Mouse (Mus musculus) lung, embryonic 14.5 days (tissue): ENCODE measurements at regions not wholly inside any gene's neighbourhood (a gene's known extent, or its start where the extent isn't known, plus 50 kb on each side); places are given as distances from the start of the nearest gene placed in this dataset.

Source experiments
- ATAC-seq: fragments of 200-750 bp; cut with Nextera tagmentation; 2 replicates; pipeline ENCODE4 v1.8.0; 2017; ENCODE audit warnings: mild to moderate bottlenecking, moderate TSS enrichment, moderate library complexity; ENCODE audit not compliant: insufficient read depth
- DNase-seq: peaks from one replicate; pipeline ENCODE4 v3.0.0-alpha.2; 2015
- H3K27ac ChIP-seq: fragments of 300-500 bp; sonication (generic); 2 replicates; pipeline ENCODE4 v1.5.1; 2014; ENCODE audit warnings: low read depth, mild to moderate bottlenecking, moderate library complexity
- H3K27me3 ChIP-seq: fragments of 300-500 bp; sonication (generic); 2 replicates; pipeline ENCODE4 v1.6.1; 2014; ENCODE audit warnings: low read length, control low read depth; ENCODE audit not compliant: insufficient read depth
- H3K36me3 ChIP-seq: fragments of 300-500 bp; sonication (generic); 2 replicates; pipeline ENCODE4 v1.6.1; 2014; ENCODE audit warnings: control low read depth; ENCODE audit not compliant: insufficient read depth
- H3K4me1 ChIP-seq: fragments of 300-500 bp; sonication (generic); 2 replicates; pipeline ENCODE4 v1.6.1; 2014; ENCODE audit warnings: antibody characterized with exemption, control low read depth; ENCODE audit not compliant: insufficient read depth
- H3K4me2 ChIP-seq: fragments of 300-500 bp; sonication (generic); 2 replicates; pipeline ENCODE4 v1.6.1; 2014; ENCODE audit warnings: mild to moderate bottlenecking
- H3K4me3 ChIP-seq: fragments of 300-500 bp; sonication (generic); 2 replicates; pipeline ENCODE4 v1.5.1; 2014; ENCODE audit warnings: low read depth, low read length
- H3K9ac ChIP-seq: fragments of 300-500 bp; sonication (generic); 2 replicates; pipeline ENCODE4 v1.6.1; 2014
- H3K9me3 ChIP-seq: fragments of 300-500 bp; sonication (generic); 2 replicates; pipeline ENCODE4 v1.6.1; 2016; ENCODE audit warnings: low read depth, low read length, control low read depth
- CTCF ChIP-seq: IDR thresholded peaks from 2 replicates; pipeline ENCODE4 v1.5.1; 2016; ENCODE audit warnings: antibody characterized with exemption, low read depth
- WGBS: fragments of 180-500 bp; shearing (Covaris S2); extraction: QIAGEN DNeasy Blood & Tissue Kit; methylation state at CpG from one replicate; pipeline ENCODE4 v1.1.7; 2014; 5-methylcytosine and 5-hydroxymethylcytosine counted together

DNA sequence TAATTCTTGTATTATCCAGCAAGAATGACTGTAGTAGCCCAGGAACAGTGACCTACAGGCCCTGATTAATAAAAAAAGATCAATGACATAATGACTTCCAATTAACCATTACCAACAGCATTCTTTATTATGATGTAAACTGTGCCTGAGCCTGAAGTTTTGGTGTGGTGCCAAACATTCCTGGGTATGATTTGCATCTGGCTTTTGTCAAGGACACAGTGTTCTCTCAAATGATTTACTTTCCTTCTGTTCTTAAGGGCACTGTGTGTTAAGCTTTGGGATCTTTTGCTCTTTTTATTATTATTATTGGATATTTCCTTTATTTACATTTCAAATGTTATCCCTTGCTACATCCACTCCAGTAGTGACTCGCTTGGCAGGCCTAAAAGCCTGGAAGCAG, 221.7 kb upstream of the Fam83b start:
- Histone ChIP-seq H3K4me2 (no peak overlapping the region), H3K36me3 (no peaks in the 10 kb centered on the region), H3K27me3 (no peaks in the 10 kb centered on the region), H3K4me1 (no peaks in the 10 kb centered on the region), H3K4me3 (no peak overlapping the region), H3K9ac (no peak overlapping the region), H3K9me3 (no peaks in the 10 kb centered on the region), H3K27ac (no peak overlapping the region)
- WGBS = 39% methylated on average over 1 of the region's 1 CpGs
- TF ChIP-seq CTCF = no peak
- ATAC-seq (no peak), DNase-seq (peak; percentile 48)
